Mouse (Mus musculus): ENCODE measurements around the gene Olfr1151.

The Olfr1151 gene

GRCm38 (mm10) chr2:87855562-87855961, at the start of gene Olfr1151:
Olfr1151 (plus strand) TSS chr2:87855862.
- no peak for DNase-seq (ENCODE audit: low spot score)

GRCm38 (mm10) chr2:87809522-87809921, 46.1 kb upstream of the Olfr1151 start, which contains the start of gene Olfr1145:
Olfr1145 (plus strand) TSS chr2:87809822.
- DNase-seq (ENCODE audit: low spot score), result no peak

GRCm38 (mm10) chr2:87830233-87830632, 25.4 kb upstream of the Olfr1151 start, which contains the start of gene Olfr1148:
Olfr1148 (plus strand) TSS chr2:87830533.
- no peak for DNase-seq (ENCODE audit: low spot score)

GRCm38 (mm10) chr2:87843693-87844092, 12.0 kb upstream of the Olfr1151 start, which contains the start of gene Olfr1150-ps1:
Olfr1150-ps1 (plus strand) TSS chr2:87843993.
- no peak for DNase-seq (ENCODE audit: low spot score)

GRCm38 (mm10) chr2:87866192-87866591, 10.5 kb downstream of the Olfr1151 start, which contains the start of gene Olfr1152:
Olfr1152 (plus strand) TSS chr2:87866492.
- no peak for DNase-seq (ENCODE audit: low spot score)

- DNase-seq (ENCODE audit: low spot score), result no peak
These were observed 39.0 kb downstream of the Olfr1151 start, which contains the start of gene Olfr1153 for GRCm38 (mm10) chr2:87894662-87895061. Olfr1153 (plus strand) TSS chr2:87894962.

- DNase-seq (ENCODE audit: low spot score), result no peak
These were observed 49.4 kb downstream of the Olfr1151 start, which contains the start of gene Olfr1154 for GRCm38 (mm10) chr2:87905066-87905465. Olfr1154 (minus strand) TSS chr2:87905166.

All from urinary bladder, postnatal 14 days (tissue).